Mouse (Mus musculus) neural tube, embryonic 12.5 days (tissue): ENCODE measurements around the gene Elp6. TPM values are rescaled to one million over a fixed set of nuclear protein-coding genes. Genes with fewer than 3 reads are reported as not detected.
A peak's percentile ranks its signal among the peaks of the same experiment; 100 is the strongest.

Experiments
- ATAC-seq: fragments of 200-750 bp; cut with Nextera tagmentation; 2 replicates; pipeline ENCODE4 v1.8.0; 2017; ENCODE audit warnings: low read depth, mild to moderate bottlenecking, moderate TSS enrichment, moderate library complexity; ENCODE audit not compliant: low FRiP score
- H3K27ac ChIP-seq: fragments of 300-500 bp; sonication (generic); 2 replicates; pipeline ENCODE4 v1.5.1; 2016
- H3K27me3 ChIP-seq: fragments of 300-500 bp; sonication (generic); replicated peaks from 2 replicates; pipeline ENCODE4 v1.6.1; 2016; ENCODE audit warnings: mild to moderate bottlenecking
- H3K36me3 ChIP-seq: fragments of 300-500 bp; sonication (generic); 2 replicates; pipeline ENCODE4 v1.6.1; 2016; ENCODE audit warnings: mild to moderate bottlenecking
- H3K4me1 ChIP-seq: fragments of 300-500 bp; sonication (generic); 2 replicates; pipeline ENCODE4 v1.6.1; 2016
- H3K4me2 ChIP-seq: fragments of 300-500 bp; sonication (generic); replicated peaks from 2 replicates; pipeline ENCODE4 v1.6.1; 2016; ENCODE audit warnings: mild to moderate bottlenecking
- H3K4me3 ChIP-seq: fragments of 300-500 bp; sonication (generic); 2 replicates; pipeline ENCODE4 v1.5.1; 2016
- H3K9ac ChIP-seq: fragments of 300-500 bp; sonication (generic); 2 replicates; pipeline ENCODE4 v1.6.1; 2016; ENCODE audit warnings: mild to moderate bottlenecking
- H3K9me3 ChIP-seq: fragments of 300-500 bp; sonication (generic); 2 replicates; pipeline ENCODE4 v1.6.1; 2016; ENCODE audit warnings: mild to moderate bottlenecking
- WGBS: fragments of 180-500 bp; shearing (Covaris S2); methylation state at CpG from one replicate; pipeline ENCODE4 v1.1.7; 2016; 5-methylcytosine and 5-hydroxymethylcytosine counted together
- polyA plus RNA-seq: library from polyadenylated mRNA; unstranded; fragments of >200 nt; fragmentation: Nextera tagmentation; extraction: Ambion mirVana; gene quantifications from 2 replicates; pipeline ENCODE4 v1.2.1, GENCODE M21; 2016

The Elp6 gene
- polyA plus RNA-seq, result 39.9 and 41.2 TPM in 2 replicates

DNA sequence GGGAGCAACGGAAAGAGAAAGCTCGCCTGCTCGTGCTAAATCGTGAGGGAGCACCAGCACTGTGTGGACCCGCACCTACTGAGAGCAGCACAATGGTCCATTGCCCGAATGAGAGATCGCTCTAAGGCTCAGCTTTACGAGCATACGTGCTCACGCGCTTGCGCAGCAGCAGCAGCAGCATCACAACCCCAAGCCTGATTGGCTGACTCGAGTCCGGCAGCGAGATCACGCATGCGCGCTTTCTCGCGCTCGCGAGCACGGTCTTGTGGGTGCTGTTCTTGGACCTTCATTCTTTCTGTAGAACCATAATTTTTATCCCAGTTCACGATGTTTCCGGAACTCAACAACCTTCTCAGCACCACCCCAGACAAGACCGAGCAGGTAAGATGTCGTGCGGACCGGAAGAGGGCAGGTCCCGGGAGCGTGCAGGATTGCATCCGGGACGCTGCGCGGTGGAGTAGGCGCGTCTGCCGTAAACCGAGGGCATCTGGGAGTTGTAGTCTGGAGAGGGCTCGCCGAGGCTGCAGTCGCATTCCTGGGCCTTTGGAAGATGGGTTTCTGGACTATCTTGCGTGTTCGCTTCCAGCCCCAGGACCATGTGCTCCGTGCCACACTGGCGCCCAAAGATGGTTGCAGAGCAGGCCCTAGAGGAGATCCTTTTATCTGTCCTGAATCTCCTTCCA lies at the start of gene Elp6:
Elp6 (plus strand) TSS at position 205 of the 683 bp plus-strand sequence.
- ATAC-seq, result peak; percentile 99
- WGBS, result under 1% methylated on average over 46 of the region's 46 CpGs

DNA sequence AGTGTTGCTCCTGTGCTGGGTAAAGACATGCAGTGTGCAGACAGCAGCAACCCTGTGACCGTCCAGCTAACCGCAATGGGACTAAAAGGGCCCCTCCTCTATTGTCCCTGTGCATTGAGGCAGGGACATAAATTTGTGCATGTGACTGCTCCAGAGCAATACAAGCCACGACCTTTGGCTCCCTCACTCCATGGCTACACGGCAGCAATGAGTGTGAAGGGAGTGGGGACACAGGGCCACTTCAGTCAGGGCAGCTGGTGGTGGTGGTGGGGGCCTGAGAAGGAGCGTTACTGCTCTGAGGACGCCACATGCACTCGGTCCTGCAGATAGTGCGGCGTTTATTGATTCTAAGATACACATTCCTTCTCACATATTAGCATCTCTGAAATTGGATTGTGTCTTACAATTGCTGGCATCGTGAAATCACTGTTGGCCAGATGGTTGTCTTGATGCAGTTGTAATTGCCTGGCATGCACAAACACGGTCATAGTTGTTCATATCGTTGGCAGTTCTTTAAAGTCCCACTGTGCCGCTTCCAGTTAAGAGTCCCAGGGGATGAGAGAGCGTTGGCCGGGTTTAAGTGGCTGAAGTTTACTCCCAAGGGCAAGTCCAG lies 49.5 kb upstream of the Elp6 start:
- peak; percentile 86 for ATAC-seq
- 21% methylated on average over 15 of the region's 15 CpGs for WGBS
- H3K27me3 ChIP-seq, result no peaks in the 10 kb centered on the region
- no peak overlapping the region for H3K4me3 ChIP-seq
- H3K9me3 ChIP-seq, result no peaks in the 10 kb centered on the region
- peak overlapping the region; percentile 4; the same call in 1 of the 2 replicates for H3K27ac ChIP-seq
- peaks cover 36% of the 10 kb centered on the region for H3K4me1 ChIP-seq
- peaks cover 7% of the 10 kb centered on the region for H3K36me3 ChIP-seq
- H3K4me2 ChIP-seq, result peak overlapping the region; percentile 31; the same call in 1 of the 2 replicates
- H3K9ac ChIP-seq, result no peak overlapping the region

More for the DNA sequence above, at the start of gene Elp6:
- H3K27ac ChIP-seq, result peak within 1 kb of the TSS; percentile 89
- H3K9ac ChIP-seq, result peak within 1 kb of the TSS; percentile 68
- H3K4me1 ChIP-seq, result peaks cover 7% of the 10 kb centered on the region
- H3K27me3 ChIP-seq, result no peaks in the 10 kb centered on the region
- peak within 1 kb of the TSS; percentile 67 for H3K4me2 ChIP-seq
- no peaks in the 10 kb centered on the region for H3K9me3 ChIP-seq
- peak within 1 kb of the TSS; percentile 50 for H3K4me3 ChIP-seq
- peaks cover 7% of the 10 kb centered on the region for H3K36me3 ChIP-seq

DNA sequence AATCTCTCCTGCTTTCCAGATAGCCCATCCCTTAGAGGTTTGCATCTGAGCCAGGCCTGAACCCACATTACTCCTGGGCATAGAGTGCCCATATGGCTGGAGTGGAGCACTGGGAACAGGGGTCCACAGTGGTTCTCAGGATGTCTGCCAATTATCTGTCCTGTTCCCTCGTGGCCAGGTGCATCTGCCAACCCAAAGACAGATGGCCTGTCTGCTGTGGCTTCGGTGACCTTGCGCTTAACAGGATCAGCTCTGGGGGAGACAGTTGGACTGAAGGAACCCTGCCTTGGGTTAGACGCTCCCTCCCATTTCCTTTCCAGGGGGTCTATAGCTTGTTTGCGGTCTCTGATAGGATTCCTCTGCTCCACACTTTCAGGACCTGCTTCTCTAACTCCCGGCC lies 46.3 kb upstream of the Elp6 start:
- Histone ChIP-seq H3K4me3 (no peak overlapping the region), H3K9ac (no peak overlapping the region), H3K27me3 (no peaks in the 10 kb centered on the region), H3K9me3 (no peaks in the 10 kb centered on the region), H3K4me2 (no peak overlapping the region), H3K36me3 (peaks cover 11% of the 10 kb centered on the region), H3K4me1 (peaks cover 23% of the 10 kb centered on the region), H3K27ac (no peak overlapping the region)
- WGBS, result 78% methylated on average over 6 of the region's 6 CpGs
- no peak for ATAC-seq

DNA sequence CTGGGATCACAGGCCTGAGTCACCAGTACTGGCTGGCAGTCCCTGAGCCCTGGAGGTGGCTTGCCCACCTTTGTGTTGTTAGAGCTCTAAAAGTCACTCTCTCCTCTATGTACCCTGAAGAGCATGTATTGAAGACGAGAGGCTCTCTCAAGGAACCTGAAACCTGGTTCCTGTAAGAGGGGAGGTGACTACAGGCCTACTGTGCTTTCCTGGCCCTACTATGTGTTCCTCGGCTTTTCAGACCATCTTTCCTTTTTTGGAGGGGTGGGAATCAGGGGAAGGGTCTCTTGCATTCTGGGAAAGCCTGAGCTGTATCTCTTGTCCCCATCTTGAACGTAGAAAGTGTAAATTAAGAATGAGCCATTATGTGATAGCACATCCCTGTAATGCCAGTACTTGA lies 45.9 kb upstream of the Elp6 start:
- no peak overlapping the region for H3K27ac ChIP-seq
- no peak overlapping the region for H3K4me2 ChIP-seq
- no peak for ATAC-seq
- 86% methylated on average over 3 of the region's 3 CpGs for WGBS
- H3K9ac ChIP-seq, result no peak overlapping the region
- peaks cover 11% of the 10 kb centered on the region for H3K36me3 ChIP-seq
- peaks cover 23% of the 10 kb centered on the region for H3K4me1 ChIP-seq
- H3K4me3 ChIP-seq, result no peak overlapping the region
- H3K27me3 ChIP-seq, result no peaks in the 10 kb centered on the region
- no peaks in the 10 kb centered on the region for H3K9me3 ChIP-seq

DNA sequence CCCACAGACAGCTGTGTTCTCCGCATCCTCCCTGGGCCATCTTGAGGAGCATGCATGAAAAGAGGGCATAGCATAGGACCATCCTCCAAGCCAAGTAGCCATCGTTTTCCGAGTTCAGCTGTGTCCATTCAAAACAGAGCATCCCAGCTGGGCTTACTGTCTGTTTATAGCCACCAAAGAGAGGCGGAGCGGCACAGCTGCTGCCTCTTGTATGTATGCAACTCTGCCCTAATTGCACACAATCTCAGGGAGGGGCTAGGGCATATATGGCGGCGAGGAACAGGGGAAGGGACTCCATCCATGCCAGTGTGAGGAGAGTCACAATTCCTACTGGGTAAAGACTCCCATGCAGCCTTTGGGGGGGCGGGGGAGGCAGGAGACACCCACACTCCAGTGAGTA lies 41.8 kb upstream of the Elp6 start:
- H3K4me2 ChIP-seq, result no peak overlapping the region
- H3K27ac ChIP-seq, result no peak overlapping the region
- H3K4me3 ChIP-seq, result no peak overlapping the region
- H3K27me3 ChIP-seq, result no peaks in the 10 kb centered on the region
- H3K36me3 ChIP-seq, result peaks cover 7% of the 10 kb centered on the region
- WGBS, result 61% methylated on average over 8 of the region's 8 CpGs
- no peaks in the 10 kb centered on the region; the same call in 1 of the 2 replicates for H3K4me1 ChIP-seq
- no peaks in the 10 kb centered on the region for H3K9me3 ChIP-seq
- ATAC-seq, result 0 out of 2 replicates have a peak, but pooled peaks have one; percentile 44
- no peak overlapping the region for H3K9ac ChIP-seq

DNA sequence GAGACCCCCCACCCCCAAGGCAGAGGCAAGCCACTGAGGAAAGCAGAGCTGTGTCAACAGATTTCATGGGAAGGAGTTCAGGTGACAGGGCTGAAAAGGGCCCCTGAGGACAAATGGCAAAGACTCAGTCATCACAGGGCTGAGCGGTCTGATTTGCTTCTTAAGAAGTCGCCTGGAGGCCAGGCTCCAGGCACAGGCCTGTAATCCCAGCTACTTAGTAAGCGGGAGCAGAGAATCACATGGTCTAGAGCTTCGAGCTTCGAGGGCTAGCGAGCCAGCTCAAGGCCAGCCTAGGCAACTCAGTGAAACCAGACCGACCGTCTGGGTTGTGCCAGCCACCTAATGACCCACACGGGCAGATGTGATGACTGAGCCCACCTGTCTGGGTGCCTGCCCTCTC lies 40.0 kb upstream of the Elp6 start:
- WGBS, result 80% methylated on average over 9 of the region's 9 CpGs
- no peak for ATAC-seq
- Histone ChIP-seq H3K27me3 (no peaks in the 10 kb centered on the region), H3K4me2 (no peak overlapping the region), H3K4me3 (no peak overlapping the region), H3K4me1 (no peaks in the 10 kb centered on the region), H3K9me3 (no peaks in the 10 kb centered on the region), H3K36me3 (peaks cover 7% of the 10 kb centered on the region), H3K27ac (no peak overlapping the region), H3K9ac (no peak overlapping the region)

DNA sequence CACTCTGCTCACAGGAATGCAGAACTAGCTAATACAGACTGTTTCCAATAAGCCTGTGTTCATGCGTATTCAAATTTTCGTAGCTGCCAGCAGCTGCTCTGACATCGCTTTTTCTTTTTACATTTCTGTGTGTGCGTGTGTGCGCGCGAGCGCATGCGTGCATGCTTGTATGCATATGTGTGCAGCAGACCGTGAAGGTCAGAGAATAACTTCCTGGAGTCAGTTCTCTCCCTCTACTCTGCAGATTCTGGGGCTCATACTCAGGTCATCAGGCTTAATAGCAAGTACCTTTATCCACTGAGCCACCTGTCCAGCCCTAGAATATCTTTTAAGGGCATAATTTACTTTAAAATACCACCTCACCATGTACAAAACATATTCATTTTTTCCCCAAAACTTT lies 36.6 kb upstream of the Elp6 start:
- Histone ChIP-seq H3K27ac (no peak overlapping the region), H3K4me1 (no peaks in the 10 kb centered on the region), H3K9me3 (no peaks in the 10 kb centered on the region), H3K9ac (no peak overlapping the region), H3K36me3 (no peaks in the 10 kb centered on the region), H3K4me3 (no peak overlapping the region), H3K27me3 (no peaks in the 10 kb centered on the region), H3K4me2 (no peak overlapping the region)
- WGBS, result 90% methylated on average over 10 of the region's 10 CpGs
- ATAC-seq, result no peak

DNA sequence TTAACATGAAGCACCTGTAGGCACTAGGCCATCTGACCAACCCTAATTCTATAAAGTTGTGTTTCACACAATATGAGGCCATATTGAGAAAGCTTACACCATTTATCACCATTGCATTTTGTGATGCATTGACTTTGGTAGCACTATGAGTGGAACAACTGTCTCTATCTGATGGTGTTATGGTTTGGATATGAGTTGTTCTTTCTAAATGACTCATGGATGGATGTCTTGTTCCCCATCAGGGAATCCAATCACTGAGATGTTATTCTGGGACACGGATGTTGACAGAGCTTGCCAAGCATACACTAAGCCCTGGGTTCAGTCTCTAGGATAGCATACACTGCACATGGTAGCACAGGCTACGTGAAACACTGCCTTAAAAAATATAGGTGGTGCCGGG lies 32.6 kb upstream of the Elp6 start:
- no peaks in the 10 kb centered on the region for H3K27me3 ChIP-seq
- no peak overlapping the region for H3K4me2 ChIP-seq
- no peaks in the 10 kb centered on the region for H3K36me3 ChIP-seq
- H3K9ac ChIP-seq, result no peak overlapping the region
- 90% methylated on average over 3 of the region's 3 CpGs for WGBS
- H3K4me1 ChIP-seq, result no peaks in the 10 kb centered on the region
- H3K27ac ChIP-seq, result no peak overlapping the region
- ATAC-seq, result no peak
- no peak overlapping the region for H3K4me3 ChIP-seq
- no peaks in the 10 kb centered on the region for H3K9me3 ChIP-seq

DNA sequence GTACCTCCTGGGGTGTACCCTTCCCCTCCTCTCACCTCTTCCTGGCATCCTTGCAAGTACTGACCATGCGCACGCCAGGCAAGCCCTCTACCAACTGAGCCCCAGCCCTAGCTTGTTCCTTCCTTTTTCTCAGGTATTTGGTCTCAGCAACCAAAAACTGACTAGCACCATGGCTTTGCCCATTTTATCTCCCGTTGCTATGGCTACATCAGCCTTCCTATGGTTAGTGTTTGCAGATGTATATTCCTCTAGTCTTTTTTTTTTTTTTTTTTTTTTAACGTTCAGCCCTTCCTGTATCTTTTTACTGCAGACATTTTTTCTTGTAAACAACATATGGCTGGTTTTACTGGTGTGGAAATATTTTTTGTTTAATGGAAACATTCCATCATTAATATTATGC lies 31.5 kb upstream of the Elp6 start:
- no peak for ATAC-seq
- no peaks in the 10 kb centered on the region for H3K36me3 ChIP-seq

DNA sequence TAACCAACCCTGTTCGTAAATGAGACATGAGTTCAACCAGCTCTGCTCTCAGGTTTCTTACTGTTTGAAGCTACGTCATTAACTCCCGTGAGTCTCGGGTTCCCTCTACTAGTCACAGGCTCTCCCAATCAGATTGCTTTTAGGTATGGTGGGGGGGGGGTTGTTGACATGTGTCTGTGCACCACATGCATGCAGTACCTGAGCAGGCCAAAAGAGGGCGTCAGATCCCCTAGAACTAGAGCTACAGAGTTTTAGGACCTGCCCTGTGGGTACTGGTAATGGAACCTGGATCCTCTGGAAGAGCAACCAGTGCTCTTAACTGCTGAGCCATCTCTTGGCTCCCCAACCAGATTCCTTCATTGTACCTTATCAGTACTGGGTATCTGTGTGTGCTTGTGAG lies 29.1 kb upstream of the Elp6 start:
- WGBS, result 70% methylated on average over 5 of the region's 5 CpGs

More for the DNA sequence above, 31.5 kb upstream of the Elp6 start:
- WGBS, result 90% methylated on average over 4 of the region's 4 CpGs
- Histone ChIP-seq H3K27ac (no peak overlapping the region), H3K27me3 (no peaks in the 10 kb centered on the region), H3K9me3 (no peaks in the 10 kb centered on the region), H3K9ac (no peak overlapping the region), H3K4me1 (no peaks in the 10 kb centered on the region), H3K4me2 (no peak overlapping the region), H3K4me3 (no peak overlapping the region)

DNA sequence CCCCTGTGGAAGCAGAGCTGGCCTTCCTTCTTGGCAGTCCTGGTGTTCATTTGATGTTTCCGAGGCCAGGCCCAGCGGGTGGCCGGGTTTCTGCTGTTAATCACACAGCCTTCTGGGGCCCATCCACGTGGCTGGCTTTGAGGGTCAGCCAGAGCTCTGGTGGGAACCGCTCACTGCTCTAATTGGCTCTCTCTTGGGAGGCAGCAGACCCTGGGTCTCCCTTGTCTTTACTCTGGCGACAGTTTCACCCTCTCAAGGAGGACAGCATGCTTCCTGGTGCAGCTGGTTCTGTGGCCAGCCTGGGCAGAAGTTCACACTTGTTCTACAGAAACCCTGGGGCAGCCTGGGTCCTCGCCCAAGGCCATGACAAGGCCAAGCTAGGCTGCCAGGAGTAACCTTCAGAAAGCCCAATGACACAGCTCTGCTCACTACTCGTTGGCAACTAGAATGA lies 27.5 kb upstream of the Elp6 start:
- ATAC-seq, result no peak
- no peak overlapping the region for H3K4me3 ChIP-seq
- no peak overlapping the region for H3K9ac ChIP-seq
- 64% methylated on average over 8 of the region's 8 CpGs for WGBS
- no peaks in the 10 kb centered on the region for H3K4me1 ChIP-seq
- H3K27me3 ChIP-seq, result no peaks in the 10 kb centered on the region
- no peaks in the 10 kb centered on the region for H3K36me3 ChIP-seq
- H3K4me2 ChIP-seq, result no peak overlapping the region
- H3K27ac ChIP-seq, result no peak overlapping the region
- no peaks in the 10 kb centered on the region for H3K9me3 ChIP-seq

More for the DNA sequence above, 29.1 kb upstream of the Elp6 start:
- no peak overlapping the region for H3K27ac ChIP-seq
- H3K4me1 ChIP-seq, result no peaks in the 10 kb centered on the region
- no peak overlapping the region for H3K4me3 ChIP-seq
- no peaks in the 10 kb centered on the region for H3K36me3 ChIP-seq
- no peak overlapping the region for H3K9ac ChIP-seq
- H3K4me2 ChIP-seq, result no peak overlapping the region
- H3K27me3 ChIP-seq, result no peaks in the 10 kb centered on the region
- ATAC-seq, result no peak
- H3K9me3 ChIP-seq, result no peaks in the 10 kb centered on the region

DNA sequence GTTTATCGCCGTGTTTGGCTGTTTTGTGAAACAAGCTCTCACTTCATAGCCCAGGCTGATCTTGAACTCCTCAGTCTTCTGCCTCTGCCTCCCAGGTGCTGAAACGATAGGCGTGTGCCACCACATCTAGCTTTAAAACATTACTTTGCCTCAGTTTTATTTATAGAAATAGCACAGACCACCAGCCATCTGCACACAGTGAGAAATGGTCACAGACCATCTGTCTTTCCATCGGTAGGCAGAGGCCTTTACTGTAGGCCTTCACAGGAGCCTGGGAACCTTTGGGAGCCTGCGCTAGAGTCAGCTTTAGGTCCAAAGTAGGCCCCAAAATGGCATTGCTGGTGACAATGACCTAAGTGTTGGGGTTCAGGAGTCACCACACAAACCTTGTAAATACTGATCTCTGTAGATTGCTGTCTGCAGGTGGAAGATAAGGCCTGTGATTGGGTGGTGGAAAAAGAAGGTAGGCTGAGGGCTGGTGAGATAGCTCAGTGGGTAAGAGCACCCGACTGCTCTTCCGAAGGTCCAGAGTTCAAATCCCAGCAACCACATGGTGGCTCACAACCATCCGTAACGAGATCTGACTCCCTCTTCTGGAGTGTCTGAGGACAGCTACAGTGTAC lies 20.8 kb upstream of the Elp6 start:
- no peak overlapping the region for H3K9ac ChIP-seq
- ATAC-seq, result no peak
- no peaks in the 10 kb centered on the region for H3K27me3 ChIP-seq
- no peak overlapping the region for H3K4me2 ChIP-seq
- H3K4me3 ChIP-seq, result no peak overlapping the region
- H3K4me1 ChIP-seq, result no peaks in the 10 kb centered on the region
- H3K9me3 ChIP-seq, result no peaks in the 10 kb centered on the region
- 93% methylated on average over 10 of the region's 10 CpGs for WGBS
- no peak overlapping the region for H3K27ac ChIP-seq
- no peaks in the 10 kb centered on the region for H3K36me3 ChIP-seq
